Mouse (Mus musculus) liver, embryonic 16.5 days (tissue): ENCODE measurements around the gene Sumo1. TPM values are rescaled to one million over a fixed set of nuclear protein-coding genes. Genes with fewer than 3 reads are reported as not detected.
A peak's percentile ranks its signal among the peaks of the same experiment; 100 is the strongest.

Source experiments
- ATAC-seq: fragments of 200-750 bp; cut with Nextera tagmentation; 2 replicates; pipeline ENCODE4 v1.8.0; 2017; ENCODE audit warnings: low read depth, mild to moderate bottlenecking, moderate number of reproducible peaks, moderate library complexity
- H3K27ac ChIP-seq: fragments of 300-500 bp; sonication (generic); 2 replicates; pipeline ENCODE4 v1.5.1; 2014; ENCODE audit warnings: mild to moderate bottlenecking, low read length
- H3K27me3 ChIP-seq: fragments of 300-500 bp; sonication (generic); 2 replicates; pipeline ENCODE4 v1.6.1; 2014; ENCODE audit warnings: low read depth, low read length, mixed read lengths; ENCODE audit not compliant: control insufficient read depth, insufficient read depth
- H3K36me3 ChIP-seq: fragments of 300-500 bp; sonication (generic); 2 replicates; pipeline ENCODE4 v1.6.1; 2014; ENCODE audit warnings: mild to moderate bottlenecking; ENCODE audit not compliant: control insufficient read depth, insufficient read depth
- H3K4me1 ChIP-seq: fragments of 300-500 bp; sonication (generic); 2 replicates; pipeline ENCODE4 v1.6.1; 2014; ENCODE audit warnings: low read depth, low read length, mixed read lengths; ENCODE audit not compliant: control insufficient read depth
- H3K4me2 ChIP-seq: fragments of 300-500 bp; sonication (generic); 2 replicates; pipeline ENCODE4 v1.6.1; 2014; ENCODE audit warnings: low read depth, low read length, mixed read lengths
- H3K4me3 ChIP-seq: fragments of 300-500 bp; sonication (generic); 2 replicates; pipeline ENCODE4 v1.5.1; 2014; ENCODE audit warnings: low read depth, mild to moderate bottlenecking, low read length
- H3K9ac ChIP-seq: fragments of 300-500 bp; sonication (generic); 2 replicates; pipeline ENCODE4 v1.6.1; 2014; ENCODE audit warnings: low read depth, low read length
- H3K9me3 ChIP-seq: fragments of 300-500 bp; sonication (generic); replicated peaks from 2 replicates; pipeline ENCODE4 v1.6.1; 2016; ENCODE audit warnings: low read length; ENCODE audit not compliant: control insufficient read depth
- WGBS: fragments of 180-500 bp; shearing (Covaris S2); extraction: QIAGEN DNeasy Blood & Tissue Kit; methylation state at CpG from one replicate; pipeline ENCODE4 v1.1.7; 2014; ENCODE audit not compliant: insufficient replicate concordance; 5-methylcytosine and 5-hydroxymethylcytosine counted together
- polyA plus RNA-seq: library from polyadenylated mRNA; unstranded; fragments of >200 nt; fragmentation: Nextera tagmentation; extraction: Ambion mirVana; gene quantifications from 2 replicates; pipeline ENCODE4 v1.2.1, GENCODE M21; 2015

Sumo1 gene
- 90.3 and 117 TPM in 2 replicates for polyA plus RNA-seq

- WGBS, result under 1% methylated on average over 36 of the region's 36 CpGs
- H3K4me1 ChIP-seq, result peaks cover 9% of the 10 kb centered on the region
- peak within 1 kb of the TSS; percentile 70 for H3K4me2 ChIP-seq
- peak; percentile 89 for ATAC-seq
- no peaks in the 10 kb centered on the region for H3K9me3 ChIP-seq
- peak within 1 kb of the TSS; percentile 89 for H3K27ac ChIP-seq
- H3K9ac ChIP-seq, result peak within 1 kb of the TSS; percentile 99
- peaks cover 3% of the 10 kb centered on the region; the same call in 1 of the 2 replicates for H3K36me3 ChIP-seq
- no peaks in the 10 kb centered on the region for H3K27me3 ChIP-seq
- peak within 1 kb of the TSS; percentile 98 for H3K4me3 ChIP-seq
These were observed at the start of gene Sumo1 for GRCm38 (mm10) chr1:59670641-59671168. TSS of gene Sumo1 (minus strand) at chr1:59670834.

- H3K9ac ChIP-seq, result no peak overlapping the region
- no peaks in the 10 kb centered on the region for H3K9me3 ChIP-seq
- H3K27ac ChIP-seq, result no peak overlapping the region
- no peak overlapping the region for H3K4me3 ChIP-seq
- no peak overlapping the region for H3K4me2 ChIP-seq
- H3K4me1 ChIP-seq, result no peaks in the 10 kb centered on the region
- no peak for ATAC-seq
- 24% methylated on average over 4 of the region's 4 CpGs for WGBS
- H3K27me3 ChIP-seq, result no peaks in the 10 kb centered on the region
- H3K36me3 ChIP-seq, result peaks cover 10% of the 10 kb centered on the region
These were observed 49.3 kb upstream of the Sumo1 start for GRCm38 (mm10) chr1:59719900-59720299.

GRCm38 (mm10) chr1:59701766-59702165 is 31.1 kb upstream of the Sumo1 start:
- Histone ChIP-seq H3K4me1 (no peaks in the 10 kb centered on the region), H3K4me3 (no peak overlapping the region), H3K4me2 (no peak overlapping the region), H3K36me3 (peaks cover 63% of the 10 kb centered on the region), H3K27me3 (no peaks in the 10 kb centered on the region), H3K9ac (no peak overlapping the region), H3K9me3 (no peaks in the 10 kb centered on the region), H3K27ac (no peak overlapping the region)
- no peak for ATAC-seq
- 93% methylated on average over 1 of the region's 1 CpGs for WGBS

GRCm38 (mm10) chr1:59698207-59698606 is 27.6 kb upstream of the Sumo1 start:
- Histone ChIP-seq H3K9ac (no peak overlapping the region), H3K4me1 (no peaks in the 10 kb centered on the region), H3K4me2 (no peak overlapping the region), H3K27me3 (no peaks in the 10 kb centered on the region), H3K9me3 (no peaks in the 10 kb centered on the region), H3K27ac (no peak overlapping the region), H3K36me3 (peaks cover 50% of the 10 kb centered on the region), H3K4me3 (no peak overlapping the region)
- WGBS, result 80% methylated on average over 3 of the region's 3 CpGs
- no peak for ATAC-seq

GRCm38 (mm10) chr1:59697751-59698150 is 27.1 kb upstream of the Sumo1 start:
- ATAC-seq, result no peak
- Histone ChIP-seq H3K4me3 (no peak overlapping the region), H3K36me3 (peaks cover 50% of the 10 kb centered on the region), H3K27me3 (no peaks in the 10 kb centered on the region), H3K9me3 (no peaks in the 10 kb centered on the region), H3K4me1 (no peaks in the 10 kb centered on the region), H3K9ac (no peak overlapping the region), H3K4me2 (no peak overlapping the region), H3K27ac (no peak overlapping the region)
- WGBS, result 83% methylated on average over 5 of the region's 5 CpGs

- no peak overlapping the region for H3K27ac ChIP-seq
- H3K9me3 ChIP-seq, result no peaks in the 10 kb centered on the region
- H3K4me2 ChIP-seq, result no peak overlapping the region
- no peak overlapping the region for H3K4me3 ChIP-seq
- no peak for ATAC-seq
- 82% methylated on average over 5 of the region's 5 CpGs for WGBS
- peaks cover 14% of the 10 kb centered on the region for H3K36me3 ChIP-seq
- peaks cover 9% of the 10 kb centered on the region for H3K4me1 ChIP-seq
- no peak overlapping the region for H3K9ac ChIP-seq
- H3K27me3 ChIP-seq, result no peaks in the 10 kb centered on the region
These were observed 19.8 kb upstream of the Sumo1 start for GRCm38 (mm10) chr1:59690467-59690866.

- Histone ChIP-seq H3K36me3 (peaks cover 5% of the 10 kb centered on the region), H3K27ac (no peak overlapping the region), H3K4me1 (peaks cover 11% of the 10 kb centered on the region), H3K4me2 (peak overlapping the region; percentile 24; the same call in 1 of the 2 replicates), H3K4me3 (no peak overlapping the region), H3K27me3 (no peaks in the 10 kb centered on the region), H3K9ac (no peak overlapping the region), H3K9me3 (no peaks in the 10 kb centered on the region)
- no peak for ATAC-seq
- WGBS, result 39% methylated on average over 1 of the region's 1 CpGs
These were observed 16.9 kb upstream of the Sumo1 start for GRCm38 (mm10) chr1:59687493-59687892.

- Histone ChIP-seq H3K4me2 (peak within 1 kb of the TSS; percentile 82), H3K9ac (peak within 1 kb of the TSS; percentile 64), H3K27ac (peak within 1 kb of the TSS; percentile 76), H3K27me3 (no peaks in the 10 kb centered on the region), H3K4me3 (peak within 1 kb of the TSS; percentile 76), H3K4me1 (peaks cover 11% of the 10 kb centered on the region), H3K36me3 (no peaks in the 10 kb centered on the region), H3K9me3 (no peaks in the 10 kb centered on the region)
- WGBS, result under 1% methylated on average over 49 of the region's 49 CpGs
- peak; percentile 96 for ATAC-seq
These were observed 14.5 kb upstream of the Sumo1 start, which contains the start of gene Nop58 for GRCm38 (mm10) chr1:59684819-59685755. TSS of gene Nop58 (plus strand) at chr1:59684971.
